Mouse (Mus musculus): ENCODE results near the gene Cldn7.
A peak's percentile ranks its signal among the peaks of the same experiment; 100 is the strongest.
"Not testable (repeated sequence)": the region's sequence is repeated elsewhere in the genome, so short reads cannot be mapped to it uniquely, and the experiment has no call there.

The Cldn7 gene

GRCm38 (mm10) chr11:69934169-69934568 is 30.4 kb upstream of the Cldn7 start:
- peak; percentile 76 to 81 for DNase-seq

- DNase-seq = no peak
These were observed 29.9 kb upstream of the Cldn7 start for GRCm38 (mm10) chr11:69934681-69935080.

- DNase-seq = peak; percentile 85 to 89
These were observed 29.3 kb upstream of the Cldn7 start, which contains the start of gene Ybx2 for GRCm38 (mm10) chr11:69935137-69935879. Gene Ybx2, plus strand, starts transcription at chr11:69935796.

GRCm38 (mm10) chr11:69936156-69936555 is 28.4 kb upstream of the Cldn7 start:
- DNase-seq = no peak

GRCm38 (mm10) chr11:69936714-69937347 is 27.7 kb upstream of the Cldn7 start:
- DNase-seq = no peak

- no peak for DNase-seq
These were observed 27.2 kb upstream of the Cldn7 start for GRCm38 (mm10) chr11:69937385-69937784.

- DNase-seq = no peak
These were observed 26.7 kb upstream of the Cldn7 start for GRCm38 (mm10) chr11:69937834-69938233.

GRCm38 (mm10) chr11:69938401-69938979 is 26.1 kb upstream of the Cldn7 start:
- no peak for DNase-seq

GRCm38 (mm10) chr11:69939181-69939580 is 25.4 kb upstream of the Cldn7 start:
- no peak for DNase-seq

GRCm38 (mm10) chr11:69939731-69940130 is 24.8 kb upstream of the Cldn7 start:
- no peak for DNase-seq

GRCm38 (mm10) chr11:69940962-69941361 is 23.6 kb upstream of the Cldn7 start:
- DNase-seq = no peak

- no peak for DNase-seq
These were observed 19.4 kb upstream of the Cldn7 start for GRCm38 (mm10) chr11:69945216-69945615.

GRCm38 (mm10) chr11:69945997-69946891 is 18.3 kb upstream of the Cldn7 start:
- no peak for DNase-seq

GRCm38 (mm10) chr11:69947337-69948065 is 17.1 kb upstream of the Cldn7 start:
- DNase-seq = no peak

- DNase-seq = peak; percentile 87 to 88
These were observed 16.4 kb upstream of the Cldn7 start, which contains the start of gene Slc2a4 for GRCm38 (mm10) chr11:69948066-69948762. Gene Slc2a4, minus strand, starts transcription at chr11:69948188.

- peak; percentile 61 to 69 for DNase-seq
These were observed 15.8 kb upstream of the Cldn7 start for GRCm38 (mm10) chr11:69948763-69949150.

- DNase-seq = no peak
These were observed 13.6 kb upstream of the Cldn7 start for GRCm38 (mm10) chr11:69950807-69951459.

GRCm38 (mm10) chr11:69952274-69952673 is 12.3 kb upstream of the Cldn7 start:
- no peak for DNase-seq

GRCm38 (mm10) chr11:69953267-69953915 is 11.2 kb upstream of the Cldn7 start:
- no peak for DNase-seq

- not testable (repeated sequence) for DNase-seq
These were observed 9.0 kb upstream of the Cldn7 start for GRCm38 (mm10) chr11:69955618-69956017.
